Mouse (Mus musculus) v-Abl transformed pro-B cells (cell line): ENCODE results near the gene Gm4305.
"Not testable (repeated sequence)": the region's sequence is repeated elsewhere in the genome, so short reads cannot be mapped to it uniquely, and the experiment has no call there.

ENCODE experiments used
- in situ Hi-C, 2 experiments: fragments of 400-800 bp; cut with MboI; formaldehyde crosslinking; loops; one replicate each; pipeline ENCODE4 v1.15.1; 2025; ENCODE audit not compliant: unreplicated experiment in 2 of 2

The Gm4305 gene

DNA sequence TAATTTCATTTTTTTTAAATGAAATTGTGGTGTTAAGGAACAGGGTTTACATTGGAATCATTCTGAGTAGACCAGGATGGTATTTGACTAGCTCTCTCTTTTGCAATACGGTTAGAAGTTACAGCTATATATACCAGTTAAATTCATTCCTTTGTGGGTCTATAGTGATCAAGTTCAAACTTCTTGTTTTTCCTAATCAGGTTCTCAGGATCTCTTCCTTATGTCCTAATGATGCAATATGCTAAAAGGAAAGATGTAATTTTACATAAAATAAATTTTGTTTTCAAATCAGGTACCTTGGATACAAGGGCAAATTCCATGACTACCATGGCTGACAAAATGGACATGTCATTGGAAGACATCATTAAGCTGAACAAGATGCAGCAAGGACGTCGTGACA, at the start of gene Gm4305:
TSS of gene Gm4305 (plus strand) at position 301 of the 400 bp plus-strand sequence.
- in situ Hi-C loops = not testable (repeated sequence)

DNA sequence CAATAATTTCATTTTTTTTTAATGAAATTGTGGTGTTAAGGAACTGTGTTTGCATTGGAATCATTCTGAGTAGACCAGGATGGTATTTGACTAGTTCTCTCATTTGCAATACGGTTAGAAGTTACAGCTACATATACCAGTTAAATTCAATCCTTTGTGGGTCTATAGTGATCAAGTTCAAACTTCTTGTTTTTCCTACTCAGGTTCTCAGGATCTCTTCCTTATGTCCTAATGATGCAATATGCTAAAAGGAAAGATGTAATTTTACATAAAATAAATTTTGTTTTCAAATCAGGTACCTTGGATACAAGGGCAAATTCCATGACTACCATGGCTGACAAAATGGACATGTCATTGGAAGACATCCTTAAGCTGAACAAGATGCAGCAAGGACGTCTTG, 15.5 kb upstream of the Gm4305 start, which contains the start of gene Gm4301:
TSS of gene Gm4301 (plus strand) at position 301 of the 400 bp plus-strand sequence.
- in situ Hi-C loops = not testable (repeated sequence)

DNA sequence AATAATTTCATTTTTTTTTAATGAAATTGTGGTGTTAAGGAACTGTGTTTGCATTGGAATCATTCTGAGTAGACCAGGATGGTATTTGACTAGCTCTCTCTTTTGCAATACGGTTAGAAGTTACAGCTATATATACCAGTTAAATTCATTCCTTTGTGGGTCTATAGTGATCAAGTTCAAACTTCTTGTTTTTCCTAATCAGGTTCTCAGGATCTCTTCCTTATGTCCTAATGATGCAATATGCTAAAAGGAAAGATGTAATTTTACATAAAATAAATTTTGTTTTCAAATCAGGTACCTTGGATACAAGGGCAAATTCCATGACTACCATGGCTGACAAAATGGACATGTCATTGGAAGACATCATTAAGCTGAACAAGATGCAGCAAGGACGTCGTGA, 10.4 kb upstream of the Gm4305 start, which contains the start of gene Gm4302:
TSS of gene Gm4302 (plus strand) at position 301 of the 400 bp plus-strand sequence.
- in situ Hi-C loops = not testable (repeated sequence)

DNA sequence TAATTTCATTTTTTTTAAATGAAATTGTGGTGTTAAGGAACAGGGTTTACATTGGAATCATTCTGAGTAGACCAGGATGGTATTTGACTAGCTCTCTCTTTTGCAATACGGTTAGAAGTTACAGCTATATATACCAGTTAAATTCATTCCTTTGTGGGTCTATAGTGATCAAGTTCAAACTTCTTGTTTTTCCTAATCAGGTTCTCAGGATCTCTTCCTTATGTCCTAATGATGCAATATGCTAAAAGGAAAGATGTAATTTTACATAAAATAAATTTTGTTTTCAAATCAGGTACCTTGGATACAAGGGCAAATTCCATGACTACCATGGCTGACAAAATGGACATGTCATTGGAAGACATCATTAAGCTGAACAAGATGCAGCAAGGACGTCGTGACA, 5.2 kb upstream of the Gm4305 start, which contains the start of gene Gm4303:
TSS of gene Gm4303 (plus strand) at position 301 of the 400 bp plus-strand sequence.
- in situ Hi-C loops = not testable (repeated sequence)

DNA sequence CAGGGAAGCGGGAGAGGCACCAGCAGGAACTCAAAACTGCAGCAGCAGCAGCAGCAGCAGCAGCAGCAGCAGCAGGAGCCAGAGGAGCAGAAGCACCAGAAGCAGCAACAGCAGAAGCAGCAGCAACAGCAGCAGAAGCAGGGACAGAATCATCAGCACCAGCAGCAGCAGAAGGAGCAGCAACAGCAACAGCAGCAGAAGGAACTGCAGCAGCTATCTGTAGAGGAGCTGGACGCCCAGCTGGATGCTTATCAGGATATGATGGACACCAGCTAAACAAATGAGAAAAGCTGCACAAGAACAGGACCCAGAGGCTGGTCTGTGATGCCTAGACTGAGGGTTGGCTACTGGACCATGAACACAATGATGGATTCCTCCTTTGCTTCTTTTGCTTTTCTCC, 5.9 kb downstream of the Gm4305 start:
- in situ Hi-C loops = not testable (repeated sequence)

DNA sequence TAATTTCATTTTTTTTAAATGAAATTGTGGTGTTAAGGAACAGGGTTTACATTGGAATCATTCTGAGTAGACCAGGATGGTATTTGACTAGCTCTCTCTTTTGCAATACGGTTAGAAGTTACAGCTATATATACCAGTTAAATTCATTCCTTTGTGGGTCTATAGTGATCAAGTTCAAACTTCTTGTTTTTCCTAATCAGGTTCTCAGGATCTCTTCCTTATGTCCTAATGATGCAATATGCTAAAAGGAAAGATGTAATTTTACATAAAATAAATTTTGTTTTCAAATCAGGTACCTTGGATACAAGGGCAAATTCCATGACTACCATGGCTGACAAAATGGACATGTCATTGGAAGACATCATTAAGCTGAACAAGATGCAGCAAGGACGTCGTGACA, 10.1 kb downstream of the Gm4305 start, which contains the start of gene Gm4307:
TSS of gene Gm4307 (plus strand) at position 301 of the 400 bp plus-strand sequence.
- in situ Hi-C loops = not testable (repeated sequence)

DNA sequence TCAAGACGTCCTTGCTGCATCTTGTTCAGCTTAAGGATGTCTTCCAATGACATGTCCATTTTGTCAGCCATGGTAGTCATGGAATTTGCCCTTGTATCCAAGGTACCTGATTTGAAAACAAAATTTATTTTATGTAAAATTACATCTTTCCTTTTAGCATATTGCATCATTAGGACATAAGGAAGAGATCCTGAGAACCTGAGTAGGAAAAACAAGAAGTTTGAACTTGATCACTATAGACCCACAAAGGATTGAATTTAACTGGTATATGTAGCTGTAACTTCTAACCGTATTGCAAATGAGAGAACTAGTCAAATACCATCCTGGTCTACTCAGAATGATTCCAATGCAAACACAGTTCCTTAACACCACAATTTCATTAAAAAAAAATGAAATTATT, 31.6 kb downstream of the Gm4305 start, which contains the start of gene Gm4312:
TSS of gene Gm4312 (minus strand) at position 101 of the 400 bp plus-strand sequence.
- in situ Hi-C loops = not testable (repeated sequence)
